Mouse (Mus musculus): ENCODE results near the gene Armc9. TPM values are rescaled to one million over a fixed set of nuclear protein-coding genes. Genes with fewer than 3 reads are reported as not detected.

Gene Armc9
- polyA plus RNA-seq, 1 experiment = 9.6 TPM

DNA sequence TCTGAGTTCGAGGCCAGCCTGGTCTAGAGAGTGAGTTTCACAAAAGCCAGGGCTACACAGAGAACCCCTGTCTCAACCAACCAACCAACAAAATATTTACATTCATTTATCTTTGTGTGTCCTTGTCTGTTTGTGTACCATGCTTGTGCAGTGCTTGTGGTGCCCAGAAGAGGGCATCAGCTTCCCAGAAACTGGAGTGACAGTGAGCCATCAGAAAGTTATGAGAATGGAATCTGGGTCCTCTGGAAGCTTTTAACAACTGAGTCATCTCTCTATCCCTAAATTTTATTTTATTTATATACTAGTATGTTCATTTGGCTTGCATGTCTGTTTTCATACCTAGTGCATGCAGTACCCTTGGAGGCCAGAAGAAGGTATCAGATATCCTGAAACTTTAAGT lies 2.0 kb upstream of the Armc9 start:
- WGBS = 88% methylated on average over 1 of the region's 1 CpGs
- Histone ChIP-seq H3K4me3 (replicated peaks; ENCODE audit: control insufficient read depth, low read depth, low read length) (no peak overlapping the region), H3K4me1 (ENCODE audit: control insufficient read depth, insufficient read depth, low read length) (peaks cover 1% of the 10 kb centered on the region), H3K27ac (ENCODE audit: control insufficient read depth, insufficient read depth, low read depth, low read length, poor library complexity) (no peak overlapping the region)
- TF ChIP-seq POLR2A (IDR thresholded peaks at IDR 0.05; ENCODE audit: borderline replicate concordance, control insufficient read depth, low read depth, low read length) = no peak
- peak; percentile 46; the same call in 1 of the 2 replicates for TF ChIP-seq CTCF (IDR thresholded peaks at IDR 0.05; ENCODE audit: control insufficient read depth, insufficient read depth, low read length)

- peak overlapping the region; percentile 14; the same call in 1 of the 2 replicates for H3K27ac ChIP-seq (ENCODE audit: control insufficient read depth, insufficient read depth, low read depth, low read length, poor library complexity)
- peak overlapping the region; percentile 83 for H3K4me3 ChIP-seq (replicated peaks; ENCODE audit: control insufficient read depth, low read depth, low read length)
- TF ChIP-seq CTCF (IDR thresholded peaks at IDR 0.05; ENCODE audit: control insufficient read depth, insufficient read depth, low read length) (no peak), POLR2A (IDR thresholded peaks at IDR 0.05; ENCODE audit: borderline replicate concordance, control insufficient read depth, low read depth, low read length) (no peak)
- WGBS = 1% methylated on average over 18 of the region's 18 CpGs
- peaks cover 3% of the 10 kb centered on the region for H3K4me1 ChIP-seq (ENCODE audit: control insufficient read depth, insufficient read depth, low read length)
These were observed 214 bp downstream of the Armc9 start for GRCm38 (mm10) chr1:86154824-86155164.

GRCm38 (mm10) chr1:86156075-86156474 lies 1.5 kb downstream of the Armc9 start:
- Histone ChIP-seq H3K27ac (ENCODE audit: control insufficient read depth, insufficient read depth, low read depth, low read length, poor library complexity) (no peak overlapping the region), H3K4me1 (ENCODE audit: control insufficient read depth, insufficient read depth, low read length) (peaks cover 4% of the 10 kb centered on the region), H3K4me3 (replicated peaks; ENCODE audit: control insufficient read depth, low read depth, low read length) (no peak overlapping the region)
- 84% methylated on average over 3 of the region's 3 CpGs for WGBS
- no peak for TF ChIP-seq POLR2A (IDR thresholded peaks at IDR 0.05; ENCODE audit: borderline replicate concordance, control insufficient read depth, low read depth, low read length)
- no peak for TF ChIP-seq CTCF (IDR thresholded peaks at IDR 0.05; ENCODE audit: control insufficient read depth, insufficient read depth, low read length)

DNA sequence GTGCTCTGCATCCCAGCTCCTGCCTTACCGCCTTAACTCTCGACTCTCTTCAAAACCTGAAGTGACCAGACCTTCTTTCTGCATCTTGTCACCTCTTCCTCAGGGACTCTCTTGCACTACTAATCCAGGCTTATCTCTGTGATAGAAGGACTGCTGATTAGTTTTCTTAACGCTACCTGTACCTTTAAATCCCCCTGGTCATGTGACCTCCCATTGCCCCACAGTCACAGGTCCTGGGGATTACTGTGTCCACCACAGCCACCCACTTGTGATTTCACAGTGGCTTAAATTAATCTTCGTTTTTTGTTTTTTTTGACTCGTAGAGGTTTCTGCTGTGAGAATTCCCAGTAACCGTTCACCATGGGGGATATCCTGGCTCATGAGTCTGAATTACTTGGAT lies 2.0 kb downstream of the Armc9 start:
- H3K27ac ChIP-seq (ENCODE audit: control insufficient read depth, insufficient read depth, low read depth, low read length, poor library complexity) = no peak overlapping the region
- TF ChIP-seq POLR2A (IDR thresholded peaks at IDR 0.05; ENCODE audit: borderline replicate concordance, control insufficient read depth, low read depth, low read length) (no peak), CTCF (IDR thresholded peaks at IDR 0.05; ENCODE audit: control insufficient read depth, insufficient read depth, low read length) (no peak)
- no peak overlapping the region for H3K4me3 ChIP-seq (replicated peaks; ENCODE audit: control insufficient read depth, low read depth, low read length)
- 89% methylated on average over 6 of the region's 6 CpGs for WGBS
- H3K4me1 ChIP-seq (ENCODE audit: control insufficient read depth, insufficient read depth, low read length) = peaks cover 4% of the 10 kb centered on the region

DNA sequence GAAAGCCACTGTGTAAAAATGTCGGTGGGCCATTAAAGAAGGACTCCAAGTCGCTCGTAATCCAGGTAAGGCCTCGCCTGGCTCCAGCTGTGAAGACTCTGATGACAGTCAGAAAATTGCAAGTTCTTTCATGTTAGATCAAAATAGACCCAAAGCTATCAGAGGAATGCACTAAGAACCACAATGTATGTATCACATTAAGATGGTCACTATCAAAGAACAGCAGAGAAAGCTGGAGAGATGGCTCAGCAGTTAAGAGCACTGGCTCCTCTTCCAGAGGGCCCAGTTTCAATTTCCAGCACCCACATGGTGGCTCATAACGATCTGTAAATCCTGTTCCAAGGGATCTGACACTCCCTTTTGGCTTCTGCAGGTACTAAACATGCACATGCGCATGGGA lies 5.5 kb downstream of the Armc9 start:
- no peak overlapping the region for H3K4me3 ChIP-seq (replicated peaks; ENCODE audit: control insufficient read depth, low read depth, low read length)
- H3K4me1 ChIP-seq (ENCODE audit: control insufficient read depth, insufficient read depth, low read length) = peaks cover 4% of the 10 kb centered on the region; the same call in 1 of the 2 replicates
- TF ChIP-seq POLR2A (IDR thresholded peaks at IDR 0.05; ENCODE audit: borderline replicate concordance, control insufficient read depth, low read depth, low read length) = no peak
- TF ChIP-seq CTCF (IDR thresholded peaks at IDR 0.05; ENCODE audit: control insufficient read depth, insufficient read depth, low read length) = no peak
- whole genome bisulfite sequencing = 69% methylated on average over 6 of the region's 6 CpGs
- H3K27ac ChIP-seq (ENCODE audit: control insufficient read depth, insufficient read depth, low read depth, low read length, poor library complexity) = peak overlapping the region; percentile 60; the same call in 1 of the 2 replicates

DNA sequence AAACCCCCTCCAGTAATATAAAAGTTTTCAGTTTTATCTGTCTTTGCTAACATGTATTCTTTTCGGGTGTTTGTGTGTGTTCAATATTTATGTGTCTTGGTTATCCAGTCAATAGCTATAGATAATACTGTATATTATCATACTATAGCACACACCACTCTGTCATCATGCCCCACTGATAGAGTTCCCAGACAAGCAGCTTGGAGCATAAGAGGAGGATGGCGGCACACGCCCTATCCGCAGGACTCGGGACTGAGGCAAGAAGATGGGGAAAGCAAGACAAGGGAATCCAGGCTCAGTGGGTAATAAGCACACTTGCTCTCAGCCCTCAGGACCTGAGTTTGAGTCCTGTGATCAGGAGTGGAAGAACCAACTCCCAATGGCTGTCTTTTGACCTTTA lies 5.9 kb downstream of the Armc9 start:
- Histone ChIP-seq H3K27ac (ENCODE audit: control insufficient read depth, insufficient read depth, low read depth, low read length, poor library complexity) (peak overlapping the region; percentile 74), H3K4me1 (ENCODE audit: control insufficient read depth, insufficient read depth, low read length) (peaks cover 3% of the 10 kb centered on the region; the same call in 1 of the 2 replicates), H3K4me3 (replicated peaks; ENCODE audit: control insufficient read depth, low read depth, low read length) (no peak overlapping the region)
- TF ChIP-seq CTCF (IDR thresholded peaks at IDR 0.05; ENCODE audit: control insufficient read depth, insufficient read depth, low read length) (no peak), POLR2A (IDR thresholded peaks at IDR 0.05; ENCODE audit: borderline replicate concordance, control insufficient read depth, low read depth, low read length) (no peak)
- WGBS = 71% methylated on average over 5 of the region's 5 CpGs

GRCm38 (mm10) chr1:86161061-86161460 lies 6.5 kb downstream of the Armc9 start:
- WGBS = 57% methylated on average over 5 of the region's 5 CpGs
- Histone ChIP-seq H3K27ac (ENCODE audit: control insufficient read depth, insufficient read depth, low read depth, low read length, poor library complexity) (peak overlapping the region; percentile 74), H3K4me1 (ENCODE audit: control insufficient read depth, insufficient read depth, low read length) (peaks cover 3% of the 10 kb centered on the region; the same call in 1 of the 2 replicates), H3K4me3 (replicated peaks; ENCODE audit: control insufficient read depth, low read depth, low read length) (no peak overlapping the region)
- TF ChIP-seq POLR2A (IDR thresholded peaks at IDR 0.05; ENCODE audit: borderline replicate concordance, control insufficient read depth, low read depth, low read length) = no peak
- no peak for TF ChIP-seq CTCF (IDR thresholded peaks at IDR 0.05; ENCODE audit: control insufficient read depth, insufficient read depth, low read length)

GRCm38 (mm10) chr1:86174602-86175001 lies 20.0 kb downstream of the Armc9 start:
- 84% methylated on average over 5 of the region's 5 CpGs for WGBS
- H3K27ac ChIP-seq (ENCODE audit: control insufficient read depth, insufficient read depth, low read depth, low read length, poor library complexity) = no peak overlapping the region
- no peaks in the 10 kb centered on the region for H3K4me1 ChIP-seq (ENCODE audit: control insufficient read depth, insufficient read depth, low read length)
- H3K4me3 ChIP-seq (replicated peaks; ENCODE audit: control insufficient read depth, low read depth, low read length) = no peak overlapping the region
- TF ChIP-seq CTCF (IDR thresholded peaks at IDR 0.05; ENCODE audit: control insufficient read depth, insufficient read depth, low read length) = no peak
- TF ChIP-seq POLR2A (IDR thresholded peaks at IDR 0.05; ENCODE audit: borderline replicate concordance, control insufficient read depth, low read depth, low read length) = no peak

- Histone ChIP-seq H3K4me3 (replicated peaks; ENCODE audit: control insufficient read depth, low read depth, low read length) (no peak overlapping the region), H3K4me1 (ENCODE audit: control insufficient read depth, insufficient read depth, low read length) (no peaks in the 10 kb centered on the region), H3K27ac (ENCODE audit: control insufficient read depth, insufficient read depth, low read depth, low read length, poor library complexity) (no peak overlapping the region)
- no peak for TF ChIP-seq CTCF (IDR thresholded peaks at IDR 0.05; ENCODE audit: control insufficient read depth, insufficient read depth, low read length)
- TF ChIP-seq POLR2A (IDR thresholded peaks at IDR 0.05; ENCODE audit: borderline replicate concordance, control insufficient read depth, low read depth, low read length) = no peak
- 88% methylated on average over 2 of the region's 2 CpGs for WGBS
These were observed 21.5 kb downstream of the Armc9 start for GRCm38 (mm10) chr1:86176066-86176465.
